Mouse (Mus musculus): ENCODE results near the gene Acad8. TPM values are rescaled to one million over a fixed set of nuclear protein-coding genes. Genes with fewer than 3 reads are reported as not detected.

Acad8 gene
- polyA plus RNA-seq, 1 experiment = 20.9 TPM

DNA sequence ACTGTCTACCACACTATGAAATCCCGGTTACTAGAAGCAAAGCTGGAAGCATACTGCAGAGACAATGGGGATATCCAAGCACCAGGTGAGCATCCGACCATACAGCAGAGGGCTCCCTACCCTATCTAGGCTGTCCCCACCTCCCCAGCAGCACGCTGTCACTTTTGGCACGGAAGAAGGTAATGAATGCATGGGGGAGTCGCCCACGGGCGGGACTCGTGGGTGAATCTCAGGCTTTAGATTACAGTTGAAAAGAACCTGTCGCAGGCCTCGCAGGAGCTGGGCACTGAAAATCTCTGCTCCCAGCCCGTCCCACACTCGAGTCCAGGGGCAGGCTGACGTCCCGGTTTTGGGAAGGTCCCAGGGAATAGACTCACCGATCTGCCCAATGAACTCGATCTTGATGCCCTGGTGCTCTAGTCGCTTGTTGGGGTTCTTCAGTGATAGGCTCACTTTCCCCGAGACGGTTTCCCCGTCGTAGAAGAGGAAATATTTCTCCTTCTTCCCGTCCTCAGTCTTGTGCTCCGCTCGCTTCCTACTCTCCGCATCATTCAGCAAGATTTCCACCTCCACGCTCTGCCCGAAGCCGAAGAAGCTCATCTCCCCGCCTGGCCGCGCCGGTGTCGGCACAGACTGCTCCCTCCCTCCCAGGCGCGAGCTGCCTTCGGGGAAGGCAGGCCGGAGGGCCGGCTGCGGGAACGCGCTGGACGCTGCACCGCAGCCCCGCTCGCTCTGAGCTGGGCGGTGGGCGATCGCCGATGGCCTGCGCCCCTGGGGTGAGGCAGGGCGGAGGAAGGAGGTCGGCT is 29.9 kb upstream of the Acad8 start:
- no peaks in the 10 kb centered on the region for H3K27me3 ChIP-seq (ENCODE audit: control insufficient read depth, insufficient read depth, insufficient read length)
- no peak for TF ChIP-seq USF1 (IDR thresholded peaks at IDR 0.05; ENCODE audit: low read depth)
- TF ChIP-seq FOSL1 (IDR thresholded peaks at IDR 0.05; ENCODE audit: insufficient read depth, low read length, poor library complexity, severe bottlenecking) = no peak
- peak; percentile 44 for TF ChIP-seq MAX (IDR thresholded peaks at IDR 0.05)
- no peak for TF ChIP-seq MYOD1 (IDR thresholded peaks at IDR 0.05; ENCODE audit: control insufficient read depth, insufficient read length, low read depth)
- peak overlapping the region; percentile 72 for H3K4me3 ChIP-seq (ENCODE audit: insufficient read depth, poor library complexity, severe bottlenecking)

GRCm38 (mm10) chr9:27026708-27027107 is 27.3 kb upstream of the Acad8 start:
- Histone ChIP-seq H3K4me3 (ENCODE audit: insufficient read depth, poor library complexity, severe bottlenecking) (no peak overlapping the region), H3ac (ENCODE audit: control insufficient read depth, insufficient read length, low read depth) (no peak overlapping the region), H3K79me3 (ENCODE audit: low read depth) (peaks cover 46% of the 10 kb centered on the region), H3K36me3 (ENCODE audit: control insufficient read depth, insufficient read depth) (peaks cover 8% of the 10 kb centered on the region), H3K79me2 (ENCODE audit: control insufficient read depth, insufficient read depth) (peaks cover 87% of the 10 kb centered on the region), H3K27me3 (ENCODE audit: control insufficient read depth, insufficient read depth, insufficient read length) (no peaks in the 10 kb centered on the region)
- TF ChIP-seq MYOG (IDR thresholded peaks at IDR 0.05; ENCODE audit: control insufficient read depth, extremely low read depth, insufficient read length) (no peak), MAX (IDR thresholded peaks at IDR 0.05) (no peak), CEBPB (IDR thresholded peaks at IDR 0.05; ENCODE audit: low read depth) (no peak), USF1 (IDR thresholded peaks at IDR 0.05; ENCODE audit: low read depth) (no peak), CTCF (IDR thresholded peaks at IDR 0.05; ENCODE audit: control insufficient read depth, insufficient read depth, insufficient read length) (no peak), FOSL1 (IDR thresholded peaks at IDR 0.05; ENCODE audit: insufficient read depth, low read length, poor library complexity, severe bottlenecking) (no peak), MYOD1 (IDR thresholded peaks at IDR 0.05; ENCODE audit: control insufficient read depth, insufficient read length, low read depth) (no peak)

More for the DNA sequence above, 29.9 kb upstream of the Acad8 start:
- H3K36me3 ChIP-seq (ENCODE audit: control insufficient read depth, insufficient read depth) = no peaks in the 10 kb centered on the region
- peaks cover 54% of the 10 kb centered on the region for H3K79me3 ChIP-seq (ENCODE audit: low read depth)
- peaks cover 88% of the 10 kb centered on the region for H3K79me2 ChIP-seq (ENCODE audit: control insufficient read depth, insufficient read depth)
- peak overlapping the region; percentile 76 for H3ac ChIP-seq (ENCODE audit: control insufficient read depth, insufficient read length, low read depth)

DNA sequence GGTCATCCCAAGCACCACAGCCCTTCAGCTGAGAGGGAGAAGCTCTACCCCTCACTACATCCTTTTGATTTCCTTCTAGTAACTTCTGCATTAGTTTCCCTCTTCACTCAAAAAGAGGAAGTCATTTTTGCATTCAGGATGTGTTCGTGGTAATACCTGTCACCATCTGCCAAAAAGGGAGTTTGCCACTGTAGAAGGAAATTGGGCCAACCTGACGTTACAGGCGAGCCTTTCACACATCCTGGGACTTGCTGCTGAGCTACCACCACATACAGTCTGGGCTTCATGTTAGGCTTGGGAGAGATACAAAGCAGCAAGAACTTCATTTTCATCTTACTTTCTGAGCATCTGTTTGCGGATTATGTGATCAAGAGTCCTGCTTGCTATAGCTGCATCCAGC is 24.3 kb upstream of the Acad8 start:
- Histone ChIP-seq H3K79me3 (ENCODE audit: low read depth) (peaks cover 36% of the 10 kb centered on the region), H3ac (ENCODE audit: control insufficient read depth, insufficient read length, low read depth) (no peak overlapping the region), H3K4me3 (ENCODE audit: insufficient read depth, poor library complexity, severe bottlenecking) (no peak overlapping the region), H3K27me3 (ENCODE audit: control insufficient read depth, insufficient read depth, insufficient read length) (no peaks in the 10 kb centered on the region), H3K36me3 (ENCODE audit: control insufficient read depth, insufficient read depth) (peaks cover 8% of the 10 kb centered on the region), H3K79me2 (ENCODE audit: control insufficient read depth, insufficient read depth) (peaks cover 87% of the 10 kb centered on the region)
- TF ChIP-seq MYOD1 (IDR thresholded peaks at IDR 0.05; ENCODE audit: control insufficient read depth, insufficient read length, low read depth) (no peak), CEBPB (IDR thresholded peaks at IDR 0.05; ENCODE audit: low read depth) (no peak), MAX (IDR thresholded peaks at IDR 0.05) (no peak), USF1 (IDR thresholded peaks at IDR 0.05; ENCODE audit: low read depth) (no peak), CTCF (IDR thresholded peaks at IDR 0.05; ENCODE audit: control insufficient read depth, insufficient read depth, insufficient read length) (no peak)

DNA sequence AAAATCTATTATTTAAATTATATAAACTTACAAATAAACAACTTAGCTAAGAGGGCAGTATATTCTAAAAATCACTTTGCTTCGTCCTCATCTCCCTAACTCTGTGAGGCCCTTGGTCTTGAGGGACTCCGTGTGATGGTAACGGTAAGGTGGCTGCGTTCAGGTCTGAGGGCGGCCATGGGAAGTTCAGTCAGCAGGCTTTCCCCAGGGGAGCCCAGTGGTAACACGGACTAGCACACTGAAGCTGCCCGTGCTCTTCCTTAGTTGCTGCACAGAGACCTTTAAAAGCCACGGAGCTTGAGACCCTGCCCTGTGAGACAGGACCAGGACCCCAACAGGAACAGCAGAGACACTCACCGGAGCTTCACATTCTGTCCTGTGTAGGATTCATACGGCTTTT is 19.6 kb upstream of the Acad8 start:
- H3K4me3 ChIP-seq (ENCODE audit: insufficient read depth, poor library complexity, severe bottlenecking) = no peak overlapping the region
- peaks cover 35% of the 10 kb centered on the region for H3K36me3 ChIP-seq (ENCODE audit: control insufficient read depth, insufficient read depth)
- H3ac ChIP-seq (ENCODE audit: control insufficient read depth, insufficient read length, low read depth) = no peak overlapping the region
- peaks cover 20% of the 10 kb centered on the region for H3K79me3 ChIP-seq (ENCODE audit: low read depth)
- H3K79me2 ChIP-seq (ENCODE audit: control insufficient read depth, insufficient read depth) = peaks cover 45% of the 10 kb centered on the region
- no peaks in the 10 kb centered on the region for H3K27me3 ChIP-seq (ENCODE audit: control insufficient read depth, insufficient read depth, insufficient read length)
- TF ChIP-seq MYOG (IDR thresholded peaks at IDR 0.05; ENCODE audit: control insufficient read depth, extremely low read depth, insufficient read length) (no peak), MAX (IDR thresholded peaks at IDR 0.05) (no peak), CEBPB (IDR thresholded peaks at IDR 0.05; ENCODE audit: low read depth) (no peak), FOSL1 (IDR thresholded peaks at IDR 0.05; ENCODE audit: insufficient read depth, low read length, poor library complexity, severe bottlenecking) (no peak), MYOD1 (IDR thresholded peaks at IDR 0.05; ENCODE audit: control insufficient read depth, insufficient read length, low read depth) (no peak), CTCF (IDR thresholded peaks at IDR 0.05; ENCODE audit: control insufficient read depth, insufficient read depth, insufficient read length) (no peak), USF1 (IDR thresholded peaks at IDR 0.05; ENCODE audit: low read depth) (no peak)

DNA sequence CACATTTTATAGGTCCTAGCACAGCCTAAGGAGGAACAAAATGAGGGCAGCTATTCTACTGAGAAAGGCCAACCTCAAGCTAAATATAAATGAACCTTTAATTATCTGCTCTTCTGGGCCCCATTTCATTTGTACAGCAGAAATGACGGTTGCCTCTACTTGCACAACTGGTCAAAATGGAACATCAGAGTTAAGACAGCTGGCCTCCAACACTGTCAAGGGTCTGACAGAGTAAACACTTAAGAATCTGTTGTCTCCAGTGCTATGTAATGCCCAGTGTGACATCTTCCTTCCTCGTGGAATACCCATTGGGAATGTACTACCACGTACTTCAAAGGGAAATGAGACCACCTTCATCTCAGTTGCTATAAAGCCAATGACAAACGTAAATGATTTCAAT is 12.2 kb upstream of the Acad8 start:
- Histone ChIP-seq H3K36me3 (ENCODE audit: control insufficient read depth, insufficient read depth) (peaks cover 58% of the 10 kb centered on the region), H3K79me2 (ENCODE audit: control insufficient read depth, insufficient read depth) (no peaks in the 10 kb centered on the region), H3K79me3 (ENCODE audit: low read depth) (no peaks in the 10 kb centered on the region), H3K4me3 (ENCODE audit: insufficient read depth, poor library complexity, severe bottlenecking) (no peak overlapping the region), H3K27me3 (ENCODE audit: control insufficient read depth, insufficient read depth, insufficient read length) (no peaks in the 10 kb centered on the region), H3ac (ENCODE audit: control insufficient read depth, insufficient read length, low read depth) (no peak overlapping the region)
- TF ChIP-seq CTCF (IDR thresholded peaks at IDR 0.05; ENCODE audit: control insufficient read depth, insufficient read depth, insufficient read length) = no peak
- TF ChIP-seq MYOG (IDR thresholded peaks at IDR 0.05; ENCODE audit: control insufficient read depth, extremely low read depth, insufficient read length) = no peak
- no peak for TF ChIP-seq USF1 (IDR thresholded peaks at IDR 0.05; ENCODE audit: low read depth)
- no peak for TF ChIP-seq MAX (IDR thresholded peaks at IDR 0.05)
- TF ChIP-seq FOSL1 (IDR thresholded peaks at IDR 0.05; ENCODE audit: insufficient read depth, low read length, poor library complexity, severe bottlenecking) = no peak
- TF ChIP-seq CEBPB (IDR thresholded peaks at IDR 0.05; ENCODE audit: low read depth) = no peak
- TF ChIP-seq MYOD1 (IDR thresholded peaks at IDR 0.05; ENCODE audit: control insufficient read depth, insufficient read length, low read depth) = no peak

GRCm38 (mm10) chr9:27009231-27009630 is 9.9 kb upstream of the Acad8 start:
- peaks cover 65% of the 10 kb centered on the region for H3K36me3 ChIP-seq (ENCODE audit: control insufficient read depth, insufficient read depth)
- no peaks in the 10 kb centered on the region for H3K79me3 ChIP-seq (ENCODE audit: low read depth)
- H3K79me2 ChIP-seq (ENCODE audit: control insufficient read depth, insufficient read depth) = no peaks in the 10 kb centered on the region
- TF ChIP-seq MYOG (IDR thresholded peaks at IDR 0.05; ENCODE audit: control insufficient read depth, extremely low read depth, insufficient read length) = no peak
- no peak for TF ChIP-seq MYOD1 (IDR thresholded peaks at IDR 0.05; ENCODE audit: control insufficient read depth, insufficient read length, low read depth)
- no peak for TF ChIP-seq MAX (IDR thresholded peaks at IDR 0.05)
- no peak for TF ChIP-seq CTCF (IDR thresholded peaks at IDR 0.05; ENCODE audit: control insufficient read depth, insufficient read depth, insufficient read length)
- TF ChIP-seq USF1 (IDR thresholded peaks at IDR 0.05; ENCODE audit: low read depth) = no peak
- no peak for TF ChIP-seq CEBPB (IDR thresholded peaks at IDR 0.05; ENCODE audit: low read depth)
- TF ChIP-seq FOSL1 (IDR thresholded peaks at IDR 0.05; ENCODE audit: insufficient read depth, low read length, poor library complexity, severe bottlenecking) = no peak
- H3ac ChIP-seq (ENCODE audit: control insufficient read depth, insufficient read length, low read depth) = no peak overlapping the region
- no peaks in the 10 kb centered on the region for H3K27me3 ChIP-seq (ENCODE audit: control insufficient read depth, insufficient read depth, insufficient read length)
- no peak overlapping the region for H3K4me3 ChIP-seq (ENCODE audit: insufficient read depth, poor library complexity, severe bottlenecking)
